Mouse (Mus musculus) neural tube, embryonic 14.5 days (tissue): ENCODE data around the gene Tmem120b. TPM values are rescaled to one million over a fixed set of nuclear protein-coding genes. Genes with fewer than 3 reads are reported as not detected.

Experiments used
- ATAC-seq: fragments of 200-750 bp; cut with Nextera tagmentation; 2 replicates; pipeline ENCODE4 v1.8.0; 2017; ENCODE audit warnings: low read depth, mild to moderate bottlenecking, moderate TSS enrichment, moderate library complexity
- H3K27ac ChIP-seq: fragments of 300-500 bp; sonication (generic); 2 replicates; pipeline ENCODE4 v1.5.1; 2014; ENCODE audit warnings: low read depth, mild to moderate bottlenecking, control low read depth, low read length, moderate library complexity, mixed read lengths
- H3K27me3 ChIP-seq: fragments of 300-500 bp; sonication (generic); 2 replicates; pipeline ENCODE4 v1.6.1; 2014; ENCODE audit warnings: low read length; ENCODE audit not compliant: control insufficient read depth, insufficient read depth
- H3K36me3 ChIP-seq: fragments of 300-500 bp; sonication (generic); 2 replicates; pipeline ENCODE4 v1.6.1; 2014; ENCODE audit warnings: low read length, mixed read lengths; ENCODE audit not compliant: control insufficient read depth, insufficient read depth
- H3K4me1 ChIP-seq: fragments of 300-500 bp; sonication (generic); 2 replicates; pipeline ENCODE4 v1.6.1; 2014; ENCODE audit warnings: low read length; ENCODE audit not compliant: control insufficient read depth, insufficient read depth
- H3K4me2 ChIP-seq: fragments of 300-500 bp; sonication (generic); 2 replicates; pipeline ENCODE4 v1.6.1; 2014; ENCODE audit warnings: mild to moderate bottlenecking, low read depth, low read length, control low read depth
- H3K4me3 ChIP-seq: fragments of 300-500 bp; sonication (generic); 2 replicates; pipeline ENCODE4 v1.5.1; 2014; ENCODE audit warnings: low read depth, low read length, control low read depth, mixed read lengths
- H3K9ac ChIP-seq: fragments of 300-500 bp; sonication (generic); replicated peaks from 2 replicates; pipeline ENCODE4 v1.6.1; 2014; ENCODE audit warnings: low read depth, mild to moderate bottlenecking, control low read depth, low read length, mixed read lengths
- H3K9me3 ChIP-seq: fragments of 300-500 bp; sonication (generic); 2 replicates; pipeline ENCODE4 v1.6.1; 2016; ENCODE audit warnings: low read length; ENCODE audit not compliant: control insufficient read depth
- WGBS: fragments of 180-500 bp; shearing (Covaris S2); extraction: QIAGEN DNeasy Blood & Tissue Kit; methylation state at CpG from one replicate; pipeline ENCODE4 v1.1.7; 2014; 5-methylcytosine and 5-hydroxymethylcytosine counted together
- polyA plus RNA-seq: library from polyadenylated mRNA; unstranded; fragments of >200 nt; fragmentation: Nextera tagmentation; extraction: Ambion mirVana; gene quantifications from 2 replicates; pipeline ENCODE4 v1.2.1, GENCODE M21; 2014

The Tmem120b gene
- polyA plus RNA-seq, 1 experiment from 2014 or later: 15.6 TPM

- no peak overlapping the region for H3K27ac ChIP-seq
- H3K4me1 ChIP-seq: peaks cover 34% of the 10 kb centered on the region
- H3K9ac ChIP-seq: no peak overlapping the region
- WGBS: 92% methylated on average over 19 of the region's 19 CpGs
- H3K4me3 ChIP-seq: no peak overlapping the region
- H3K27me3 ChIP-seq: no peaks in the 10 kb centered on the region
- H3K4me2 ChIP-seq: no peak overlapping the region
- H3K9me3 ChIP-seq: no peaks in the 10 kb centered on the region
- peaks cover 51% of the 10 kb centered on the region for H3K36me3 ChIP-seq
- no peak for ATAC-seq
Observed at GRCm38 (mm10) chr5:123151707-123152362, 83.6 kb downstream of the Tmem120b start.

GRCm38 (mm10) chr5:123152901-123153300, 84.7 kb downstream of the Tmem120b start:
- no peak for ATAC-seq
- H3K4me2 ChIP-seq: no peak overlapping the region
- H3K4me3 ChIP-seq: no peak overlapping the region
- no peaks in the 10 kb centered on the region for H3K9me3 ChIP-seq
- peaks cover 51% of the 10 kb centered on the region for H3K36me3 ChIP-seq
- no peak overlapping the region for H3K9ac ChIP-seq
- 77% methylated on average over 1 of the region's 1 CpGs for WGBS
- no peak overlapping the region for H3K27ac ChIP-seq
- H3K4me1 ChIP-seq: peaks cover 34% of the 10 kb centered on the region
- no peaks in the 10 kb centered on the region for H3K27me3 ChIP-seq

- H3K4me2 ChIP-seq: no peak overlapping the region
- H3K27ac ChIP-seq: no peak overlapping the region
- H3K9me3 ChIP-seq: no peaks in the 10 kb centered on the region
- peaks cover 56% of the 10 kb centered on the region for H3K36me3 ChIP-seq
- H3K9ac ChIP-seq: no peak overlapping the region
- 67% methylated on average over 7 of the region's 7 CpGs for WGBS
- H3K27me3 ChIP-seq: no peaks in the 10 kb centered on the region
- peak; percentile 59; the same call in 1 of the 2 replicates for ATAC-seq
- peaks cover 10% of the 10 kb centered on the region for H3K4me1 ChIP-seq
- H3K4me3 ChIP-seq: no peak overlapping the region
Observed at GRCm38 (mm10) chr5:123155425-123155824, 87.2 kb downstream of the Tmem120b start.

- Histone ChIP-seq H3K9me3 (no peaks in the 10 kb centered on the region), H3K36me3 (peaks cover 62% of the 10 kb centered on the region), H3K4me3 (no peak overlapping the region), H3K9ac (no peak overlapping the region), H3K4me1 (no peaks in the 10 kb centered on the region), H3K27ac (no peak overlapping the region), H3K4me2 (no peak overlapping the region), H3K27me3 (no peaks in the 10 kb centered on the region)
- WGBS: 79% methylated on average over 12 of the region's 12 CpGs
- ATAC-seq: no peak
Observed at GRCm38 (mm10) chr5:123156763-123157162, 88.5 kb downstream of the Tmem120b start.

- peaks cover 61% of the 10 kb centered on the region for H3K36me3 ChIP-seq
- no peaks in the 10 kb centered on the region for H3K27me3 ChIP-seq
- H3K9me3 ChIP-seq: no peaks in the 10 kb centered on the region
- no peak overlapping the region for H3K9ac ChIP-seq
- H3K4me1 ChIP-seq: no peaks in the 10 kb centered on the region
- 86% methylated on average over 4 of the region's 4 CpGs for WGBS
- H3K4me2 ChIP-seq: no peak overlapping the region
- H3K4me3 ChIP-seq: no peak overlapping the region
- no peak overlapping the region for H3K27ac ChIP-seq
- ATAC-seq: no peak
Observed at GRCm38 (mm10) chr5:123157972-123158371, 89.8 kb downstream of the Tmem120b start.

GRCm38 (mm10) chr5:123159446-123159845, 91.2 kb downstream of the Tmem120b start:
- Histone ChIP-seq H3K4me1 (no peaks in the 10 kb centered on the region), H3K9ac (no peak overlapping the region), H3K27me3 (no peaks in the 10 kb centered on the region), H3K4me2 (no peak overlapping the region), H3K9me3 (no peaks in the 10 kb centered on the region), H3K27ac (no peak overlapping the region), H3K36me3 (peaks cover 67% of the 10 kb centered on the region), H3K4me3 (no peak overlapping the region)
- WGBS: 94% methylated on average over 4 of the region's 4 CpGs
- ATAC-seq: no peak

- Histone ChIP-seq H3K9me3 (no peaks in the 10 kb centered on the region), H3K9ac (no peak overlapping the region), H3K27me3 (no peaks in the 10 kb centered on the region), H3K4me3 (no peak overlapping the region), H3K4me2 (no peak overlapping the region), H3K27ac (no peak overlapping the region), H3K36me3 (peaks cover 66% of the 10 kb centered on the region), H3K4me1 (no peaks in the 10 kb centered on the region)
- 96% methylated on average over 15 of the region's 15 CpGs for WGBS
- no peak for ATAC-seq
Observed at GRCm38 (mm10) chr5:123159866-123160265, 91.7 kb downstream of the Tmem120b start.

GRCm38 (mm10) chr5:123160341-123160740, 92.1 kb downstream of the Tmem120b start:
- Histone ChIP-seq H3K36me3 (peaks cover 66% of the 10 kb centered on the region), H3K27me3 (no peaks in the 10 kb centered on the region), H3K4me1 (no peaks in the 10 kb centered on the region), H3K27ac (no peak overlapping the region), H3K9ac (no peak overlapping the region), H3K9me3 (no peaks in the 10 kb centered on the region), H3K4me2 (no peak overlapping the region), H3K4me3 (no peak overlapping the region)
- no peak for ATAC-seq
- WGBS: 88% methylated on average over 8 of the region's 15 CpGs

GRCm38 (mm10) chr5:123162942-123163341, 94.7 kb downstream of the Tmem120b start:
- peaks cover 64% of the 10 kb centered on the region for H3K36me3 ChIP-seq
- H3K4me3 ChIP-seq: no peak overlapping the region
- no peak for ATAC-seq
- H3K4me1 ChIP-seq: no peaks in the 10 kb centered on the region
- H3K9ac ChIP-seq: no peak overlapping the region
- WGBS: 87% methylated on average over 9 of the region's 9 CpGs
- no peak overlapping the region for H3K27ac ChIP-seq
- H3K9me3 ChIP-seq: no peaks in the 10 kb centered on the region
- H3K27me3 ChIP-seq: no peaks in the 10 kb centered on the region
- no peak overlapping the region for H3K4me2 ChIP-seq
